Mouse (Mus musculus) intestine, postnatal 0 days (tissue): ENCODE data around the gene Rassf2. TPM values are rescaled to one million over a fixed set of nuclear protein-coding genes. Genes with fewer than 3 reads are reported as not detected.
A peak's percentile ranks its signal among the peaks of the same experiment; 100 is the strongest.

Experiments
- ATAC-seq: fragments of 200-750 bp; cut with Nextera tagmentation; 2 replicates; pipeline ENCODE4 v1.8.0; 2017; ENCODE audit warnings: mild to moderate bottlenecking, moderate TSS enrichment, moderate library complexity
- H3K27ac ChIP-seq: fragments of 300-500 bp; sonication (generic); 2 replicates; pipeline ENCODE4 v1.5.1; 2014; ENCODE audit warnings: mild to moderate bottlenecking, low read depth, low read length, moderate library complexity
- H3K27me3 ChIP-seq: fragments of 300-500 bp; sonication (generic); replicated peaks from 2 replicates; pipeline ENCODE4 v1.6.1; 2014; ENCODE audit warnings: low read length, mixed read lengths; ENCODE audit not compliant: control insufficient read depth, insufficient read depth
- H3K36me3 ChIP-seq: fragments of 300-500 bp; sonication (generic); 2 replicates; pipeline ENCODE4 v1.6.1; 2014; ENCODE audit warnings: mild to moderate bottlenecking, moderate library complexity; ENCODE audit not compliant: control insufficient read depth, insufficient read depth
- H3K4me1 ChIP-seq: fragments of 300-500 bp; sonication (generic); replicated peaks from 2 replicates; pipeline ENCODE4 v1.6.1; 2014; ENCODE audit warnings: antibody characterized with exemption, low read length, mixed read lengths; ENCODE audit not compliant: control insufficient read depth, insufficient read depth
- H3K4me2 ChIP-seq: fragments of 300-500 bp; sonication (generic); replicated peaks from 2 replicates; pipeline ENCODE4 v1.6.1; 2014; ENCODE audit warnings: low read depth, mild to moderate bottlenecking, moderate library complexity
- H3K4me3 ChIP-seq: fragments of 300-500 bp; sonication (generic); 2 replicates; pipeline ENCODE4 v1.5.1; 2014; ENCODE audit warnings: low read depth, low read length
- H3K9ac ChIP-seq: fragments of 300-500 bp; sonication (generic); 2 replicates; pipeline ENCODE4 v1.6.1; 2014; ENCODE audit warnings: mild to moderate bottlenecking, low read depth, low read length
- H3K9me3 ChIP-seq: fragments of 300-500 bp; sonication (generic); 2 replicates; pipeline ENCODE4 v1.6.1; 2016; ENCODE audit warnings: mixed run types; ENCODE audit not compliant: control insufficient read depth
- CTCF ChIP-seq: sonication (generic); IDR thresholded peaks from 2 replicates; pipeline ENCODE4 v1.5.1; 2016; ENCODE audit warnings: low read depth, mild to moderate bottlenecking, control low read depth, antibody characterized with exemption, moderate library complexity
- WGBS: fragments of 180-500 bp; shearing (Covaris S2); extraction: QIAGEN DNeasy Blood & Tissue Kit; methylation state at CpG from one replicate; pipeline ENCODE4 v1.1.7; 2014; 5-methylcytosine and 5-hydroxymethylcytosine counted together
- polyA plus RNA-seq: library from polyadenylated mRNA; unstranded; fragments of >200 nt; fragmentation: Nextera tagmentation; extraction: Ambion mirVana; gene quantifications from 2 replicates; pipeline ENCODE4 v1.2.1, GENCODE M21; 2015

The Rassf2 gene
- polyA plus RNA-seq, 1 experiment from 2014 or later = 4.4 TPM

GRCm38 (mm10) chr2:131993563-131994088 is 36.4 kb downstream of the Rassf2 start:
- Histone ChIP-seq H3K4me3 (no peak overlapping the region), H3K9ac (no peak overlapping the region), H3K36me3 (peaks cover 4% of the 10 kb centered on the region; the same call in 1 of the 2 replicates), H3K27me3 (no peaks in the 10 kb centered on the region), H3K4me1 (no peaks in the 10 kb centered on the region), H3K4me2 (no peak overlapping the region), H3K27ac (no peak overlapping the region), H3K9me3 (no peaks in the 10 kb centered on the region)
- no peak for ATAC-seq
- no peak for TF ChIP-seq CTCF
- 48% methylated on average over 14 of the region's 14 CpGs for WGBS

DNA sequence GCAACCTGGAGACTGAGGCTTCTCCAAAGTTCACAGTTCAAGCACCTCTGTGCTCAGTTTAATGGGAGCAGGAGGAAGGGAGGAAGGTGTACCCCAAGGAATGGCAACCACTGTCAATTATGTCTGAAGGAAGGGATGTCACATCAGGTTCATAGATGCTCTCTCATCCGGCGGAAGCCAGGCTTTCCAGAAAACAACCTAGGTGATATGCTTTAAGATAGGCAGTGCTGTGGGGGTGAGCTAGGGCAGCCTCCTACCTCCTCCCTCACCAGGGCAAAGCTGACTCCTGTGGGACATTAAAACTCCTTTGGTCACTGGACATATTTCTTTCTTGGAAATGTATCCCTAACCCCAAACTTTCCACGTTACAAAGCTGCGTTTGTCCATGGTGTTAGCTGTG is 36.9 kb downstream of the Rassf2 start:
- no peak for ATAC-seq
- 70% methylated on average over 4 of the region's 4 CpGs for WGBS

DNA sequence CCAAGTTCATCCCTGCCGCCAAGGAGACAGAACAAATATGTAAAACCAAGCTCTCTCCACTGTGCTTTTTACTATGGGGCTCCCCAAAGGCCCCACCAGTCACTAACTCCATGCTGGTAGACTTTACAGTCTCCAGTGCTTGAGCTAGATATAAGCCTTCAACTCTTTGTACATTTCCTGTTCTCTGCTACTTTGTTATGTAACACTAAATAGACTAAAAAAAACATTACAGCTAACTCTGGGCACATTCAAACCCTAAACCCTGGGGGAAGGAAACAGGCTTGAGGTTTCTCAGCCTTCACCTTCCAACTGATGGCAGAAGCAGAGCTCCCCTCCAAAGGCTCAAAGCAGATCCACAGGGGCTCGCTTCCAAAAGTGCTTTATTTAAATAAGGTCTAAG is 37.6 kb downstream of the Rassf2 start:
- Histone ChIP-seq H3K4me2 (no peak overlapping the region), H3K36me3 (peaks cover 4% of the 10 kb centered on the region; the same call in 1 of the 2 replicates), H3K4me3 (no peak overlapping the region), H3K27me3 (no peaks in the 10 kb centered on the region), H3K9ac (no peak overlapping the region), H3K4me1 (no peaks in the 10 kb centered on the region), H3K27ac (no peak overlapping the region), H3K9me3 (no peaks in the 10 kb centered on the region)
- WGBS = 80% methylated on average over 2 of the region's 2 CpGs
- ATAC-seq = no peak
- TF ChIP-seq CTCF = no peak

More for the DNA sequence above, 36.9 kb downstream of the Rassf2 start:
- no peak overlapping the region for H3K9ac ChIP-seq
- no peaks in the 10 kb centered on the region for H3K4me1 ChIP-seq
- H3K27ac ChIP-seq = no peak overlapping the region
- no peaks in the 10 kb centered on the region for H3K9me3 ChIP-seq
- TF ChIP-seq CTCF = no peak
- H3K27me3 ChIP-seq = no peaks in the 10 kb centered on the region
- no peak overlapping the region for H3K4me3 ChIP-seq
- peaks cover 4% of the 10 kb centered on the region; the same call in 1 of the 2 replicates for H3K36me3 ChIP-seq
- no peak overlapping the region for H3K4me2 ChIP-seq

GRCm38 (mm10) chr2:131988550-131988949 is 41.5 kb downstream of the Rassf2 start:
- Histone ChIP-seq H3K4me2 (no peak overlapping the region), H3K27ac (no peak overlapping the region), H3K4me1 (no peaks in the 10 kb centered on the region), H3K9ac (no peak overlapping the region), H3K27me3 (no peaks in the 10 kb centered on the region), H3K9me3 (no peaks in the 10 kb centered on the region), H3K4me3 (no peak overlapping the region), H3K36me3 (no peaks in the 10 kb centered on the region)
- no peak for ATAC-seq
- no peak for TF ChIP-seq CTCF
- 82% methylated on average over 2 of the region's 2 CpGs for WGBS

DNA sequence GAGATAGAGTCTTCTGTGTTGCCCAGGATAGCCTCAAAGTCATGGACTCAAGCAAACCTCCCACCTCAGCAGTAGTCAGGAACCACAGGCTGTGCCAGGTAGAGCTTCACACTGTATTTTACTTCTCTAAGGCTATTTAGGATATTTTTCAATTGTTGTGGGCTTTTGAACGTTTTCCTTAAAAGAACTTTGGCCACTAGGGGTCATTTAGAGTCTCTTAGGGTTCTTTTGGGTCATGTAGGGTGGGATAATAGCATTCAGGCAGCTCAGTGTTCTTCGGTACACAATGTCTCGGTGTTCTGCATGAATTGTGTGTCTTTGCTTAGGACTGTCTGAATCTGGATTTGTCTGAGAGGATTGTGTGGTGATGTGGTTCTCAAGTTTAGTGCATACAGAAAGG is 42.1 kb downstream of the Rassf2 start:
- Histone ChIP-seq H3K4me3 (no peak overlapping the region), H3K27ac (no peak overlapping the region), H3K36me3 (no peaks in the 10 kb centered on the region), H3K4me2 (no peak overlapping the region), H3K27me3 (no peaks in the 10 kb centered on the region), H3K4me1 (no peaks in the 10 kb centered on the region), H3K9ac (no peak overlapping the region), H3K9me3 (no peaks in the 10 kb centered on the region)
- TF ChIP-seq CTCF = peak; percentile 45
- no peak for ATAC-seq
- 48% methylated on average over 3 of the region's 3 CpGs for WGBS

DNA sequence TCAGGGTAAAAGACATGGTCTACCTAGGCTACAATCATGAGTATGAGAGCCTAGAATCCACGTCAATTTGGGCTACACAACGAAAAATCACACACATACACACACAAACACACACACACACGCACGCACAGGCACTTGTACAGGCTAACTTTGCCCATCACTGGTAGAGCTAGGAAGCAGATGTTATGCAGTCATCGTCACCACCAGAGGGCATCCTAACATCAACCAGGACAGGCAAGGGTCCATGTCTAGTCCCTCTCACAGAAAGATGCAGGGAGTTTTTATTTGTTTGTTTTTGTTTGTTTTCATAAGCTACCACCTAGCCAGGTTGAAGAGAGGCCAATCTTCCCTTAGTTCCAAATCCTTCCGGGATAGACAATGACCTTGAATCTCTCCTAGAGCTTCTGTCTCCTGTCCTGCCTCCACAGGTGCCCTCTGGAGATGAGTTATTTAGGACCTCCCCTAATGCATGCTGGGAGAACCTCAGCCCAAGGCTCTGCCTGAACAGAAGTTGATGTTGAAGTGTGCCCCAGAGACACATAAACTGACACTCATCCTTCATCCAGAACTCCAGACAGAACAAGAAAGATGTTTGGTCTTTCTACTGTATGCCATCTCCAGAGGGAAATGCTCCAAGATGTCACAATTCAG is 47.4 kb downstream of the Rassf2 start:
- 10% methylated on average over 6 of the region's 6 CpGs for WGBS
- peak; percentile 98 for TF ChIP-seq CTCF
- H3K9ac ChIP-seq = no peak overlapping the region
- H3K9me3 ChIP-seq = peaks cover 3% of the 10 kb centered on the region; the same call in 1 of the 2 replicates
- H3K4me1 ChIP-seq = no peaks in the 10 kb centered on the region
- no peak overlapping the region for H3K4me2 ChIP-seq
- H3K4me3 ChIP-seq = no peak overlapping the region
- no peak for ATAC-seq
- H3K36me3 ChIP-seq = no peaks in the 10 kb centered on the region
- no peak overlapping the region for H3K27ac ChIP-seq
- peaks cover 5% of the 10 kb centered on the region; the same call in 1 of the 2 replicates for H3K27me3 ChIP-seq
